Mouse (Mus musculus): ENCODE results near the gene Hist1h2bc. TPM values are rescaled to one million over a fixed set of nuclear protein-coding genes. Genes with fewer than 3 reads are reported as not detected.

Hist1h2bc gene
- polyA plus RNA-seq, 2 experiments from 2014 or later: 4.0 to 4.2 TPM

DNA sequence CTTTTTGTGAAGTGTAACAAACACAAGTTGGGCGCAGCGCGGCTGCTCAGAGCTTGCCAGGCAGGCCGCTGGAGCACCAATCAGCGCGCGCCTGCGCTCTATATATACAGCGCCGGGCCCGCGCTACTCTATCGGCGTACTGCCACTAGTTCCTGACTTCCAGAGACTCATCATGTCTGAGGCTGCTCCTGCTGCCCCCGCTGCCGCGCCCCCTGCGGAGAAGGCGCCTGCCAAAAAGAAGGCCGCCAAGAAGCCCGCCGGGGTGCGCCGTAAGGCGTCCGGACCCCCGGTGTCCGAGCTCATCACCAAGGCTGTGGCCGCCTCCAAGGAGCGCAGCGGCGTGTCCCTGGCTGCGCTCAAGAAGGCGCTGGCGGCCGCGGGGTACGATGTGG lies 54.7 kb downstream of the Hist1h2bc start, which contains the start of gene Hist1h1c:
TSS of gene Hist1h1c (plus strand) at position 132 of the 392 bp plus-strand sequence.
- ATAC-seq: peak; percentile 70

- peak; percentile 80 for ATAC-seq
Observed at GRCm38 (mm10) chr13:23739069-23739921, 55.3 kb downstream of the Hist1h2bc start.

DNA sequence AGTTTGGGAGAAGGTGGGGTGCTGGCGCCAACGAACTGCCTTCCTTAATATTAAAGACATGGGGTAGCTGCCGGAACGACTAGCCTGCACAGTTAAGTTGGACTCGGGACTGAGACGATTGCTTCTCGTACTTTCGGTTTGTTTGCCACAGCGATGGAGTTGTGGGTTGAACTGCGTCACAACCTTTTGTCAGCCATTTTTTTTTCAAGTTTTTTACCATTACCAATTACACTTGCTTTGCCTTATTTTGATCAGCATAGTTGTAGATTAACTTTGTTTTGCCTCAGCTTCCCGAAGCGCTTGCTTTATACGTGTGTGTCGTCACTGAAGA lies 55.9 kb downstream of the Hist1h2bc start:
- peak; percentile 66 for ATAC-seq

DNA sequence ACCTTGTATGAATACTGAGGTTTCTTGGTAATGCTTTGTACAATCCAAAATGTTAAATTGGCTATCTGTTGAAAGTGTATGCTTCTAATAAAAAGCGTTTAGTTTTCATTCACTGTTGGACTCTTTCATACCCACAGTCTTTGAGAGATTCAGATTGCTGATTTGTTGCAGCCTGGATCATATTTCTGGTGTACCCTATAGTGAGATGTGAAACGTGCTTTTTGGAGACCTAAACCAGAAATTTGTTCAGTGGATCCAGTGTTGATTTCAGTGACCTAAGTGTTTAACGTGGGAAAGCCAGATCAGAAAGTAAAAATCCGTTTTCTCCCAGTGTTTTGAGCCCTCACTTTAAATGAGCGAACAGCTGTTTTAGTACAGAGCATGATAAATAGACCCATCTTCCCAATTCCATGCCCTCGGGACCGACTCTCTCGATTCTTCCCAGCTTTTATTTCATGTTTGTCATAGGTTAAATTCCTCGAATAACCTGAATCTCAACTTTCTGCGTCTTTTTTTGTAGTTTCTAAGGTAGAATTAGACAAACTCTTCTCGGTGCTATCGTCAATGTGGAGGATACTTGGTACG lies 56.3 kb downstream of the Hist1h2bc start:
- no peak for ATAC-seq

- ATAC-seq: no peak
Observed at GRCm38 (mm10) chr13:23740910-23741309, 56.9 kb downstream of the Hist1h2bc start.

GRCm38 (mm10) chr13:23742007-23742406 lies 58.0 kb downstream of the Hist1h2bc start:
- no peak for ATAC-seq

Other genes starting within 250 kb of the Hist1h2bc start
- not detected for gene Btn1a1, start 218.3 kb upstream of the Hist1h2bc start, polyA plus RNA-seq (2017; shearing (Covaris generic))
- not detected for gene Btn2a2, start 195.3 kb upstream of the Hist1h2bc start, polyA plus RNA-seq (2017; shearing (Covaris generic))
- gene Hist1h4h, start 153.1 kb upstream of the Hist1h2bc start, polyA plus RNA-seq (2017; shearing (Covaris generic)): 10 to 100 TPM in 1 of 2 experiments, 1 to 10 TPM in 1; 9.5 to 10.8 TPM
- 1 to 10 TPM in 1 of 2 experiments, not detected in 1; 2.7 TPM for gene Hist1h2af, start 150.3 kb upstream of the Hist1h2bc start, polyA plus RNA-seq (2017; shearing (Covaris generic))
- gene Hist1h3g, start 148.8 kb upstream of the Hist1h2bc start, polyA plus RNA-seq (2017; shearing (Covaris generic)): not detected
- gene Hist1h2bh, start 140.8 kb upstream of the Hist1h2bc start, polyA plus RNA-seq (2017; shearing (Covaris generic)): under 1 TPM; 0.41 to 0.66 TPM
- gene Hist1h3f, start 140.1 kb upstream of the Hist1h2bc start, polyA plus RNA-seq (2017; shearing (Covaris generic)): not detected
- gene Hist1h4f, start 132.6 kb upstream of the Hist1h2bc start, polyA plus RNA-seq (2017; shearing (Covaris generic)): 1 to 10 TPM in 1 of 2 experiments, not detected in 1; 1.1 TPM
- gene Hist1h1d, start 130.9 kb upstream of the Hist1h2bc start, polyA plus RNA-seq (2017; shearing (Covaris generic)): under 1 TPM; 0.18 to 0.35 TPM
- gene Hist1h3e, start 121.8 kb upstream of the Hist1h2bc start, polyA plus RNA-seq (2017; shearing (Covaris generic)): 1 to 10 TPM; 2.2 to 4.1 TPM
- 10 to 100 TPM; 12.3 to 17.6 TPM for gene Hist1h2ae, start 113.0 kb upstream of the Hist1h2bc start, polyA plus RNA-seq (2017; shearing (Covaris generic))
- gene Hist1h2bg, start 112.8 kb upstream of the Hist1h2bc start, polyA plus RNA-seq (2017; shearing (Covaris generic)): 1 to 10 TPM; 8.0 to 8.6 TPM
- gene Hist1h2bf, start 110.0 kb upstream of the Hist1h2bc start, polyA plus RNA-seq (2017; shearing (Covaris generic)): not detected
- gene Hist1h2ad, start 109.8 kb upstream of the Hist1h2bc start, polyA plus RNA-seq (2017; shearing (Covaris generic)): under 1 TPM in 1 of 2 experiments, not detected in 1; 0.96 TPM
- not detected for gene Hist1h3d, start 108.4 kb upstream of the Hist1h2bc start, polyA plus RNA-seq (2017; shearing (Covaris generic))
- gene Hist1h4d, start 102.6 kb upstream of the Hist1h2bc start, polyA plus RNA-seq (2017; shearing (Covaris generic)): 10 to 100 TPM; 20.2 to 22.9 TPM
- gene Hist1h2be, start 63.1 kb upstream of the Hist1h2bc start, polyA plus RNA-seq (2017; shearing (Covaris generic)): 1 to 10 TPM; 3.3 to 4.0 TPM
- 10 to 100 TPM; 10.6 to 11.3 TPM for gene Hist1h1e, start 61.6 kb upstream of the Hist1h2bc start, polyA plus RNA-seq (2017; shearing (Covaris generic))
- under 1 TPM; 0.51 to 0.74 TPM for gene Hist1h2ac, start 251 bp upstream of the Hist1h2bc start, polyA plus RNA-seq (2017; shearing (Covaris generic))
- gene Hist1h1t, start 11.6 kb downstream of the Hist1h2bc start, polyA plus RNA-seq (2017; shearing (Covaris generic)): not detected
- gene Hist1h4c, start 14.3 kb downstream of the Hist1h2bc start, polyA plus RNA-seq (2017; shearing (Covaris generic)): 1 to 10 TPM; 8.7 to 9.4 TPM
- under 1 TPM; 0.57 to 0.69 TPM for gene Hfe, start 26.7 kb downstream of the Hist1h2bc start, polyA plus RNA-seq (2017; shearing (Covaris generic))
- 10 to 100 TPM in 1 of 2 experiments, 1 to 10 TPM in 1; 8.9 to 10.5 TPM for gene Hist1h1c, start 54.6 kb downstream of the Hist1h2bc start, polyA plus RNA-seq (2017; shearing (Covaris generic))
- 1 to 10 TPM in 1 of 2 experiments, not detected in 1; 1.3 TPM for gene Hist1h3c, start 61.4 kb downstream of the Hist1h2bc start, polyA plus RNA-seq (2017; shearing (Covaris generic))
- gene Hist1h2bb, start 62.5 kb downstream of the Hist1h2bc start, polyA plus RNA-seq (2017; shearing (Covaris generic)): 1 to 10 TPM in 1 of 2 experiments, not detected in 1; 2.9 TPM
- 1 to 10 TPM; 2.8 to 8.2 TPM for gene Hist1h2ab, start 66.9 kb downstream of the Hist1h2bc start, polyA plus RNA-seq (2017; shearing (Covaris generic))
- not detected for gene Hist1h3b, start 68.1 kb downstream of the Hist1h2bc start, polyA plus RNA-seq (2017; shearing (Covaris generic))
- 1 to 10 TPM in 1 of 2 experiments, not detected in 1; 5.4 TPM for gene Hist1h4b, start 72.8 kb downstream of the Hist1h2bc start, polyA plus RNA-seq (2017; shearing (Covaris generic))
- not detected for gene Hist1h4a, start 77.0 kb downstream of the Hist1h2bc start, polyA plus RNA-seq (2017; shearing (Covaris generic))
- gene Hist1h3a, start 78.2 kb downstream of the Hist1h2bc start, polyA plus RNA-seq (2017; shearing (Covaris generic)): 1 to 10 TPM in 1 of 2 experiments, not detected in 1; 1.8 TPM
- gene Hist1h1a, start 79.5 kb downstream of the Hist1h2bc start, polyA plus RNA-seq (2017; shearing (Covaris generic)): 1 to 10 TPM; 2.6 to 3.4 TPM
- gene Trim38, start 85.7 kb downstream of the Hist1h2bc start, polyA plus RNA-seq (2017; shearing (Covaris generic)): not detected
- not detected for gene Slc17a2, start 122.8 kb downstream of the Hist1h2bc start, polyA plus RNA-seq (2017; shearing (Covaris generic))
- not detected for gene Slc17a3, start 155.2 kb downstream of the Hist1h2bc start, polyA plus RNA-seq (2017; shearing (Covaris generic))
- gene Slc17a1, start 183.6 kb downstream of the Hist1h2bc start, polyA plus RNA-seq (2017; shearing (Covaris generic)): under 1 TPM in 1 of 2 experiments, not detected in 1; 0.16 TPM
- gene Slc17a4, start 230.8 kb downstream of the Hist1h2bc start, polyA plus RNA-seq (2017; shearing (Covaris generic)): not detected
- not detected for gene Hist1h2ba, start 250.0 kb downstream of the Hist1h2bc start, polyA plus RNA-seq (2017; shearing (Covaris generic))